Mouse (Mus musculus): Measurements from ENCODE around the gene Gtf2f1.
A peak's percentile ranks its signal among the peaks of the same experiment; 100 is the strongest.

Gtf2f1 gene

DNA sequence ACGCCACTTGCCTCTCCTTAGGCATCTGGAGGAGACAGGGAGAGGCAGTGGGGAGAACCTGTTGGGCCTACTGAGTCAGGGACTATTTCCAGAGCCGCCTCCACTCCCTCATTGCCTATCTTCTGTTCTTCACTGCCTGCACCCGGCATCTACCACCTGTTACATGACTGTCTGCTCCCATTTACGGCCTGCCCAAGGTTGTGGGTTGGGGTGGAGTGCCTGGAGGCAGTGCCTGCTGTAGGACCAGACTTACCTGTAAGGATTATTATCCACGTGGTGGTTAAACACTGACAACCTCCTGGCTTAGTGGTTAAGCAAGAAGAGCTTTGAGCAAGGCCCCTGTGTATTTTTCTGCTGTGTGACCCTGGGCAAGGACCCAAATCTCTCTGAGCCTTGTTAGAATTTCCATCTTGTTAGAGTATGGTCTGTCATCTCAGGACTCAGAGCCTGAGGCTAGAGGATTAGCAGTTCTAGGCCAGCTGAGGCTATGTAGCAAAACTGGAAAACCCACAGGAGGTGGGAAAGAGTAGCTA, 36.3 kb downstream of the Gtf2f1 start:
- no peak for DNase-seq (ENCODE audit: low read depth, low spot score)

DNA sequence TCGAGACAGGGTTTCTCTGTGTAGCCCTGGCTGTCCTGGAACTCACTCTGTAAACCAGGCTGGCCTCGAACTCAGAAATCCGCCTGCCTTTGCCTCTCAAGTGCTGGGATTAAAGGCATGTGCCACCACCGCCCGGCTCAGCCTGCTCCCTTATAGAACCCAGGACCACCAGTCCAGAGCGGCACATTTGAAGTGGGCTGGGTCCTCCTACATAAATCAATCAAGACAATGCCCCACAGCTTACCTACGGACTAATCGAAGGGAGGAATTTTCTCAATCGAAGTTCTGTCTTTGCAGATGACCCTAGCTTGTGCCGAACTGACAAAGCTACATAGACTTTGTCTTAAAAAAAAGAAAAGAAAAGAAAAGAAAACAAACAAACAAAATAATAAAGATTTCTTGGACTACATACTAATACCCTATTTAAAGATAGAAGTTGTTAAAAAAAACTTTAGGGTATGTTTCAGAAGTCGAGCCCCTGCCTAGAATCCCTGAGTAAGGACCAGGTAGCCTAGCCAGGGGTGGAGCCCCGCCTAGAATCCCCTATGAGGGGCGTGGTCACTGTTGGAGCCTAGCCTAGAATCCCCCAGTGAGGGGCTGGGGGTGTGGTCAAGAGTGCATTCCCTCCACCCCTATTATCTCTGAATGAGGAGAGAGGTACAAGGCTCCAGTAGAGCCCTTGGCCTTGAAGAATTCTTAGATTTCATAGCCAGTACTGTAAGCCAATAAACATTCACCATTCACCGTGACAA, 37.0 kb downstream of the Gtf2f1 start:
- DNase-seq (ENCODE audit: low read depth, low spot score) = no peak

DNA sequence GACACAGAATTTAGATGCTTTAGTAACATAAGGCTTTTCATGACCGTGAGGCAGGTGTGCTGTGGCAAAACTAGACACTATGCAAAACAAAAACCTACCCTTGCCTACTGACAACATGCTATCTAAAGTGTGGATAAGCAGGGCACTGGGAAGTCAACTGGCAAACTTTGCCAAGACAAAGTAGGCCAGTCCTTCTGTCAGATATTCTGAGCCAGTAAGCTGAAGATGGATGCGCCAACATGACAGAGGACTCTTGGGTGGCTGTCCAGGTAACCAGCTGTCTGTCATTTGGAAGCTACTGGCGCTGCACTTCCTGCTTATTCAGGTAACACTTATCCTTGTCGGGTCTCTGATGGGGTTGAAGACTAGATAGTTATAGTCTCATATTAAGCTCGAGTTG, 41.0 kb downstream of the Gtf2f1 start:
- DNase-seq (ENCODE audit: low read depth, low spot score) = no peak

DNA sequence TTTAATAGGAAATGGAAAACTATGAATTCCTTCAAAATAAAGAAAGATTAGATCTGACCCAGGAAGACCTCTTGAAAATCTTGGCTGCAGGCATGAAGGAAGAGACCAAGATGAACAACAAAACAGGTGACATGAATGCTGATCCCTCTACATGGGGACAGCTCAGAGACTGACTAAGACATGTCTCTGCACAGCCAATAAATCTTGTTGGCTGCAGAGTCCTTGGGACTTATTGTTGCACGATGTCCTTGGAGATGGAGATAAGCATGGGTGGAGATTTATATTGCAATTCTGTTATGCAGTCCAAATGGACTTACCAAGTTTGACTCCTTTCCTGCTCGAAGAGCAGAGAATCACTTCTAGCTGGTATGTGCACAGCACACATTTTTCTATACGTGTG, 41.8 kb downstream of the Gtf2f1 start:
- DNase-seq (ENCODE audit: low read depth, low spot score) = no peak

DNA sequence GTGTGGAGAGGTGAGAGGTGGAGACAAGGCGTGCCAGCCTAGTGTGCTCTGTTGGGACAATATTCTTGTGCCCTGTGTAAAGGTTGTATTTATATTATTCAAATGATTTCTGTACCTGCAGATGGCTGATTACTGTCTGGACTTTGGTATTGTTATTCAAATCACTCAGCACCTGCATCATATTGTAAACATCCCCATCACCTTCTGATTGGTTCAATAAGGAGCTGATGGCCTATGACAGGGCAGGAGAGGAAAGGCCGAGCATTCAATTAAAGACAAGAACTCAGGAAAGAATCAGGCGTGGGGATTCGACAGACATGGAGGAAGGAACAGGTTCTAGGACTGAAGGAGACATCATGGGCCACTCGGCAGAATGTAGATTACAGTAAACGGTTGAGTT, 47.4 kb downstream of the Gtf2f1 start:
- DNase-seq (ENCODE audit: low read depth, low spot score) = no peak

DNA sequence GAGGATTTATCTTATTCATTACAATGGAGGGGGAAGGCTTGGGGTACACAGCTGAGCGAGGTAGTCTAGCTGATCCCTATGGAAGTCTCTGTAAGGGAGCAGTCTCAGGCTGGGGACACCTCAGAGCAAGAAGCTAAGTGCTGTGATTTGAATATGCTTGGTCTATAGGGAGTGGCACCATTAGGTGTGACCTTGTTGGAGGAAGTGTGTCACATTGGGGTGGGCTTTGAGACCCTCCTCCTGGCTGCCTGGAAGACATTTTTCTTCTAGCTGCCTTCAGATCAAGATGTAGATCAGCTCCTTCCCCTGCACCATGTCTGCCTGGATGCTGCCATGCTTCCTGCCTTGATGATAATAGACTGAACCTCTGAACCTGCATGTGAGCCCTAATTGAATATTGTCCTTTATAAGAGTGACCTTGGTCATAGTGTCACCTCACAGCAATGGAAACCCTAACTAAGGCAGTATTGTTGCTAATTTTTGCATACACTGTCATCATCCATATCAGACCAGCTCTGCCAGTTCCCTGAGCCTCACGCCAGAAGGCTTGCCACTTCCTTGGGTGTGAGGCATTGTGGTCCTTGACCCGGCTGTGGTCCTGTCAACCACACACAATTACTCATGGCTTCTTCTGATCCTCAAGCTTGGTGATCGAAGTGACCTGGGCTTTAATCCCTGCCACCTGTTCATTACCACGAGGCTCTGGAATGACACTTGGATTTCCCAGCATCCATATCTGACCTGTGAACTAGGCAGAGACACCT, 48.3 kb downstream of the Gtf2f1 start:
- no peak for DNase-seq (ENCODE audit: low read depth, low spot score)

DNA sequence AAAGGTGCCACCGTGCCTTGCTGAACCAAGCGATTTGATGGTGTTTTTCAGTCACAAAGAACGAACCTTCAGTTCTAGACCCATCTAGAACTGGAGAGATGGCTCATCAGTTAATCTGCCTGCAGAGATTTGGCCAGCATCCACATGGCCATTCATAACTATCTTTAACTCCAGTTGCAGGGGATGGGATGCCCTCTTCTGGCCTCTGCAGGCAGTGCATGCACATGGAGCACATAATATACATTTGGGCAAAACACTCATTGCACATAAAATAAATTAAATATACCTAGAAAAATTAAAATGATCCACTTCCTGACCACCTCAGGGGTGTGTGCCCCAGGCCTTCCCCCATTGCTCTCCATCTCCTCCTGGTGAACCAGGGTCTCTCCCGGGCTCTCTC, 49.2 kb downstream of the Gtf2f1 start:
- no peak for DNase-seq (ENCODE audit: low read depth, low spot score)

DNA sequence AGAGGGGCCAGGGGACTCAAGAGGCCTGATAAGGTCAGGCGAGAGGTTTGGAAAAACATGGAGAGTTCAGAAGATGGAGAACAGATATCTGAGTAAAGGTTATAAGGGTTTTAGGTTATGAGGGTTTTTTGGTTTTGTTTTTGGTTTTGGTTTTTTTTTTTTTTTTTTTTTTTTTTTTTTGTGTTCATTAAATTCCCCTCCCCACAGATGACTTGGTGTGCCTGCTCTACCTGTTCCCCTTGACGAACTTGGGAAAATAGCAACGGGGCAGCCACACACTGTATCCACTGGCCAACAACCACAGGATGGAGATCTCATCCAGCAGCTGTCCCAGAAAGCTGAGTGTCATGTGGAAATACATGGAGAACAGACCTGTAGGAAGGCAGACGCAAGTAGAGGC, 52.4 kb downstream of the Gtf2f1 start:
- no peak for DNase-seq (ENCODE audit: low read depth, low spot score)

DNA sequence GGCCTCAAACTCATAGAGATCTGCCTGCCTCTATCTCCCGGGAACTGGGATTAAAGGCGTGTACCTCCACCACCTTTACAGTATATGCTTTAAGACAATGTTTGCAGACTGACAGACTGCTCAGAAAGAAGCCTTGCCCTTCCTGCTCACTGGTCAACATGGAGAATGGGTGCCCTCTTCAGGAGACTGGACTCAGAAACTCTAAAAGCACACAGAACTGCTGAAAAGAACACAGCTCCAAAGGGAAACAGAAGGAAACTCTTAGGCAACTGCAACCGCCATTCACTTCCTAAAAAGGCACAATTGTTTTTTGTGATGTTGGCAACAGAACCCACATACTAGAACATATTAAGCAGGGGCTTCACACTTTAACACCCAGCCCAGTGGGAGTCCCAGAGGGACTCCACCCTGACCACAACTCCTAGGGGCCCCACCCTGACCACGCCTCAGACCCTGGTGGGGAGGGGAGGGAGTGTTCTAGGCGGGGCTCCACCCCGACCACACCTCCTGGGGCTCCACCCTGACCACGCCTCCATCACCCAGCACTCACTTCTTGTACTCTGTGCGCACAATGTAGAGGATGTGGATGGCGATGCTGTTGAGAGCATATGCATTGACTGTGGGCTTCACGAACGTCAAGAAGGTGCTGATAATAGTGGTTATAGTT, 53.2 kb downstream of the Gtf2f1 start:
- DNase-seq (ENCODE audit: low read depth, low spot score) = peak; percentile 7

DNA sequence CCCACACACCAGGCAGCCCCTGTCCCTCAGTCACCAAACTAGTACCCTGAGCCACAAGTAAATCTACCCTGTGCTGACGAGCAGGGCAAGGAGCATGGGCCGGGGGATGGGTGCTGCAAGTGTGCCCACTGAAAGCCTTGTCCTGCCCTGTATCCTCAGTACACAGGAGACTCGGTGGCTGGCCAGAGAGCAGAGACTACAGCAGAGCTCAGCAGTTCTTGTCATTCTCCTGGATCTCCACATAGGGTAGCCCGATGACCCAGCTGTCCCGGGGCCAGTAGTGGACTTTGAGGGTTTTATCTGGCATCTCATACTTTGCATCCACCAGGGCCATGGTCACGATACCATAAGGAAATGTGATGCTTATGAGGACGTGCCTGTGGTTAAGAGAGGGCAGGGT, 56.2 kb downstream of the Gtf2f1 start:
- no peak for DNase-seq (ENCODE audit: low read depth, low spot score)

Data from skeletal muscle tissue, adult 2 months (tissue).